Mouse (Mus musculus) spleen, adult 2 months (tissue): ENCODE data around the gene Triap1.

Experiments
- CTCF ChIP-seq: fragments of 200-500 bp; IDR thresholded peaks from 2 replicates; pipeline ENCODE4 v1.5.1; 2011; ENCODE audit warnings: mild to moderate bottlenecking, inconsistent platforms; ENCODE audit not compliant: insufficient read depth, insufficient read length, insufficient replicate concordance; ENCODE audit errors: extremely low read depth
- POLR2A ChIP-seq: fragments of 200-500 bp; IDR thresholded peaks from 2 replicates; pipeline ENCODE4 v1.6.1; 2011; ENCODE audit warnings: low read depth, low read length, inconsistent platforms

- TF ChIP-seq CTCF (no peak), POLR2A (no peak)
Observed at GRCm38 (mm10) chr5:115349225-115349555, 8.2 kb downstream of the Triap1 start.
